Mouse (Mus musculus): ENCODE measurements around the gene Smc1b. TPM values are rescaled to one million over a fixed set of nuclear protein-coding genes. Genes with fewer than 3 reads are reported as not detected.
A peak's percentile ranks its signal among the peaks of the same experiment; 100 is the strongest.

The Smc1b gene
- polyA plus RNA-seq, 1 experiment from 2014 or later: 0.29 TPM

- DNase-seq (ENCODE audit: low spot score): peak; percentile 47
These were observed 41.7 kb upstream of the Smc1b start for GRCm38 (mm10) chr15:85173425-85173824.

GRCm38 (mm10) chr15:85172054-85172453 is 40.3 kb upstream of the Smc1b start:
- Histone ChIP-seq H3K9me3 (replicated peaks; ENCODE audit: low read length) (no peaks in the 10 kb centered on the region), H3K36me3 (ENCODE audit: insufficient read depth, low read length) (no peaks in the 10 kb centered on the region), H3K27me3 (ENCODE audit: insufficient read depth, low read length) (no peaks in the 10 kb centered on the region), H3K4me2 (ENCODE audit: low read length) (no peak overlapping the region), H3K4me1 (replicated peaks; ENCODE audit: insufficient read depth, low read length) (no peaks in the 10 kb centered on the region), H3K9ac (ENCODE audit: low read depth, low read length) (no peak overlapping the region), H3K27ac (0 out of 2 replicates have a peak overlapping the region, but pooled peaks have one; percentile 31), H3K4me3 (replicated peaks; ENCODE audit: low read depth, low read length) (no peak overlapping the region)
- peak; percentile 79 for DNase-seq (ENCODE audit: low spot score)
- WGBS: 58% methylated on average over 2 of the region's 2 CpGs
- ATAC-seq (replicated peaks; ENCODE audit: low FRiP score, low read depth): peak; percentile 45; the same call in 1 of the 2 replicates
- no peak for TF ChIP-seq CTCF (IDR thresholded peaks at IDR 0.05; ENCODE audit: low read depth)

More at GRCm38 (mm10) chr15:85173425-85173824, 41.7 kb upstream of the Smc1b start:
- H3K36me3 ChIP-seq (ENCODE audit: insufficient read depth, low read length): no peaks in the 10 kb centered on the region
- no peak overlapping the region for H3K4me3 ChIP-seq (replicated peaks; ENCODE audit: low read depth, low read length)
- H3K27ac ChIP-seq: no peak overlapping the region
- no peaks in the 10 kb centered on the region for H3K4me1 ChIP-seq (replicated peaks; ENCODE audit: insufficient read depth, low read length)
- no peak for ATAC-seq (replicated peaks; ENCODE audit: low FRiP score, low read depth)
- 49% methylated on average over 8 of the region's 8 CpGs for WGBS
- H3K27me3 ChIP-seq (ENCODE audit: insufficient read depth, low read length): no peaks in the 10 kb centered on the region
- H3K9me3 ChIP-seq (replicated peaks; ENCODE audit: low read length): no peaks in the 10 kb centered on the region
- TF ChIP-seq CTCF (IDR thresholded peaks at IDR 0.05; ENCODE audit: low read depth): no peak
- peak overlapping the region; percentile 2; the same call in 1 of the 2 replicates for H3K4me2 ChIP-seq (ENCODE audit: low read length)
- H3K9ac ChIP-seq (ENCODE audit: low read depth, low read length): no peak overlapping the region

GRCm38 (mm10) chr15:85167086-85167679 is 35.4 kb upstream of the Smc1b start:
- no peaks in the 10 kb centered on the region for H3K27me3 ChIP-seq (ENCODE audit: insufficient read depth, low read length)
- H3K9ac ChIP-seq (ENCODE audit: low read depth, low read length): no peak overlapping the region
- 40% methylated on average over 12 of the region's 12 CpGs for WGBS
- H3K4me2 ChIP-seq (ENCODE audit: low read length): no peak overlapping the region
- H3K27ac ChIP-seq: no peak overlapping the region
- no peaks in the 10 kb centered on the region for H3K36me3 ChIP-seq (ENCODE audit: insufficient read depth, low read length)
- ATAC-seq (replicated peaks; ENCODE audit: low FRiP score, low read depth) (no peak), DNase-seq (ENCODE audit: low spot score) (peak; percentile 30)
- no peaks in the 10 kb centered on the region for H3K9me3 ChIP-seq (replicated peaks; ENCODE audit: low read length)
- H3K4me1 ChIP-seq (replicated peaks; ENCODE audit: insufficient read depth, low read length): no peaks in the 10 kb centered on the region
- no peak for TF ChIP-seq CTCF (IDR thresholded peaks at IDR 0.05; ENCODE audit: low read depth)
- H3K4me3 ChIP-seq (replicated peaks; ENCODE audit: low read depth, low read length): no peak overlapping the region

GRCm38 (mm10) chr15:85166433-85166933 is 34.7 kb upstream of the Smc1b start:
- no peak overlapping the region for H3K4me2 ChIP-seq (ENCODE audit: low read length)
- H3K27ac ChIP-seq: no peak overlapping the region
- no peaks in the 10 kb centered on the region for H3K36me3 ChIP-seq (ENCODE audit: insufficient read depth, low read length)
- H3K9me3 ChIP-seq (replicated peaks; ENCODE audit: low read length): no peaks in the 10 kb centered on the region
- no peak overlapping the region for H3K4me3 ChIP-seq (replicated peaks; ENCODE audit: low read depth, low read length)
- TF ChIP-seq CTCF (IDR thresholded peaks at IDR 0.05; ENCODE audit: low read depth): no peak
- DNase-seq (ENCODE audit: low spot score) (peak; percentile 38), ATAC-seq (replicated peaks; ENCODE audit: low FRiP score, low read depth) (no peak)
- H3K27me3 ChIP-seq (ENCODE audit: insufficient read depth, low read length): no peaks in the 10 kb centered on the region
- WGBS: 46% methylated on average over 11 of the region's 11 CpGs
- no peak overlapping the region for H3K9ac ChIP-seq (ENCODE audit: low read depth, low read length)
- H3K4me1 ChIP-seq (replicated peaks; ENCODE audit: insufficient read depth, low read length): no peaks in the 10 kb centered on the region

- DNase-seq (ENCODE audit: low spot score) (peak; percentile 87), ATAC-seq (replicated peaks; ENCODE audit: low FRiP score, low read depth) (peak; percentile 53; the same call in 1 of the 2 replicates)
- Histone ChIP-seq H3K4me2 (ENCODE audit: low read length) (no peak overlapping the region), H3K36me3 (ENCODE audit: insufficient read depth, low read length) (no peaks in the 10 kb centered on the region), H3K27ac (peak overlapping the region; percentile 68), H3K27me3 (ENCODE audit: insufficient read depth, low read length) (no peaks in the 10 kb centered on the region), H3K4me3 (replicated peaks; ENCODE audit: low read depth, low read length) (no peak overlapping the region), H3K9me3 (replicated peaks; ENCODE audit: low read length) (no peaks in the 10 kb centered on the region), H3K4me1 (replicated peaks; ENCODE audit: insufficient read depth, low read length) (no peaks in the 10 kb centered on the region), H3K9ac (ENCODE audit: low read depth, low read length) (no peak overlapping the region)
- WGBS: 32% methylated on average over 21 of the region's 21 CpGs
- no peak for TF ChIP-seq CTCF (IDR thresholded peaks at IDR 0.05; ENCODE audit: low read depth)
These were observed 31.2 kb upstream of the Smc1b start for GRCm38 (mm10) chr15:85162693-85163663.

- H3K36me3 ChIP-seq (ENCODE audit: insufficient read depth, low read length): no peaks in the 10 kb centered on the region
- no peak overlapping the region for H3K4me3 ChIP-seq (replicated peaks; ENCODE audit: low read depth, low read length)
- no peak overlapping the region for H3K27ac ChIP-seq
- DNase-seq (ENCODE audit: low spot score) (no peak), ATAC-seq (replicated peaks; ENCODE audit: low FRiP score, low read depth) (no peak)
- H3K4me1 ChIP-seq (replicated peaks; ENCODE audit: insufficient read depth, low read length): no peaks in the 10 kb centered on the region
- no peak for TF ChIP-seq CTCF (IDR thresholded peaks at IDR 0.05; ENCODE audit: low read depth)
- H3K4me2 ChIP-seq (ENCODE audit: low read length): no peak overlapping the region
- H3K9ac ChIP-seq (ENCODE audit: low read depth, low read length): no peak overlapping the region
- no peaks in the 10 kb centered on the region for H3K9me3 ChIP-seq (replicated peaks; ENCODE audit: low read length)
- H3K27me3 ChIP-seq (ENCODE audit: insufficient read depth, low read length): no peaks in the 10 kb centered on the region
These were observed 29.7 kb upstream of the Smc1b start for GRCm38 (mm10) chr15:85161416-85161815.
